Mouse (Mus musculus) MEL (cell line): ENCODE measurements around the gene Ptprk.

Experiments used
- CHD1 ChIP-seq: IDR thresholded peaks from 2 replicates; pipeline ENCODE4 v1.6.1; 2012; ENCODE audit warnings: low read depth, mild to moderate bottlenecking, inconsistent platforms, low read length, improper control_type of control experiment
- CHD2 ChIP-seq: IDR thresholded peaks from 2 replicates; pipeline ENCODE4 v1.6.1; 2011; ENCODE audit warnings: low read length, improper control_type of control experiment
- CTCF ChIP-seq, 3 experiments: IDR thresholded peaks in 2 of 3; conservative IDR thresholded peaks in 1 of 3; 2 replicates each; pipeline ENCODE4 v1.5.1; 2011 to 2012; ENCODE audit warnings: low read length in 3 of 3, low read depth in 2 of 3, mild to moderate bottlenecking in 2 of 3, improper control_type of control experiment in 1 of 3, inconsistent platforms in 1 of 3, mixed read lengths in 1 of 3, moderate library complexity in 1 of 3; ENCODE audit not compliant: control insufficient read depth in 1 of 3, insufficient read depth in 1 of 3, poor library complexity in 1 of 3, severe bottlenecking in 1 of 3
- E2F4 ChIP-seq: IDR thresholded peaks from 2 replicates; pipeline ENCODE4 v1.6.1; 2011; ENCODE audit warnings: low read depth, low read length, improper control_type of control experiment, borderline replicate concordance
- EP300 ChIP-seq, 2 experiments: IDR thresholded peaks; 2 replicates each; pipeline ENCODE4 v1.6.1; 2011; ENCODE audit warnings: improper control_type of control experiment in 2 of 2, low read length in 2 of 2, low read depth in 1 of 2, mild to moderate bottlenecking in 1 of 2
- GATA1 ChIP-seq: IDR thresholded peaks from 2 replicates; pipeline ENCODE4 v1.6.1; 2011; ENCODE audit warnings: low read depth, low read length, improper control_type of control experiment
- MAX ChIP-seq: IDR thresholded peaks from 2 replicates; pipeline ENCODE4 v1.6.1; 2011; ENCODE audit warnings: low read length, improper control_type of control experiment
- POLR2A ChIP-seq, 2 experiments: IDR thresholded peaks; 2 replicates each; pipeline ENCODE4 v1.6.1; 2011 to 2012; ENCODE audit warnings: low read length in 2 of 2, mild to moderate bottlenecking in 2 of 2, control low read depth in 1 of 2, improper control_type of control experiment in 1 of 2, low read depth in 1 of 2, moderate library complexity in 1 of 2; ENCODE audit not compliant: control insufficient read depth in 1 of 2, insufficient read depth in 1 of 2, poor library complexity in 1 of 2
- SMC3 ChIP-seq: IDR thresholded peaks from 2 replicates; pipeline ENCODE4 v1.6.1; 2011; ENCODE audit warnings: low read depth, low read length, improper control_type of control experiment
- ZC3H11A ChIP-seq: IDR thresholded peaks from 2 replicates; pipeline ENCODE4 v1.6.1; 2012; ENCODE audit warnings: low read depth, mild to moderate bottlenecking, inconsistent platforms, low read length, improper control_type of control experiment

- no peak for TF ChIP-seq E2F4
- no peak for TF ChIP-seq CHD2
- TF ChIP-seq MAX: no peak
- no peak for TF ChIP-seq POLR2A (IDR thresholded peaks at IDR 0.05; ENCODE audit: control insufficient read depth in 1 of 2, insufficient read depth in 1 of 2, low read depth in 1 of 2, low read length in 2 of 2, poor library complexity in 1 of 2)
- TF ChIP-seq CTCF (IDR thresholded peaks at IDR 0.05 in 2 of 3, conservative IDR thresholded peaks at IDR 0.05 in 1 of 3; ENCODE audit: control insufficient read depth in 1 of 3, insufficient read depth in 1 of 3, low read depth in 2 of 3, low read length in 3 of 3, poor library complexity in 1 of 3, severe bottlenecking in 1 of 3): no peak
- no peak for TF ChIP-seq ZC3H11A
- no peak for TF ChIP-seq SMC3
- TF ChIP-seq CHD1: no peak
- TF ChIP-seq GATA1: no peak
- TF ChIP-seq EP300 (IDR thresholded peaks at IDR 0.05; ENCODE audit: low read depth in 1 of 2, low read length in 2 of 2): no peak
Observed at GRCm38 (mm10) chr10:28105247-28105646, 30.6 kb downstream of the Ptprk start.
